Mouse (Mus musculus) liver, embryonic 14.5 days (tissue): ENCODE data around the gene Foxn3. TPM values are rescaled to one million over a fixed set of nuclear protein-coding genes. Genes with fewer than 3 reads are reported as not detected.

Experiments used
- ATAC-seq: fragments of 200-750 bp; cut with Nextera tagmentation; 2 replicates; pipeline ENCODE4 v1.8.0; 2017; ENCODE audit warnings: moderate number of reproducible peaks, mild to moderate bottlenecking, moderate library complexity; ENCODE audit not compliant: insufficient read depth
- DNase-seq, 3 experiments: peaks; one replicate each; pipeline ENCODE4 v3.0.0-alpha.2; 2012 to 2013; ENCODE audit warnings: low read depth in 3 of 3, low spot score in 3 of 3
- H3K27ac ChIP-seq: fragments of 300-500 bp; sonication (generic); 2 replicates; pipeline ENCODE4 v1.5.1; 2014; ENCODE audit warnings: moderate library complexity, mild to moderate bottlenecking, control low read depth, inconsistent platforms
- H3K27me3 ChIP-seq: fragments of 300-500 bp; sonication (generic); 2 replicates; pipeline ENCODE4 v1.6.1; 2014; ENCODE audit warnings: mild to moderate bottlenecking, low read length, moderate library complexity; ENCODE audit not compliant: control insufficient read depth, insufficient read depth
- H3K36me3 ChIP-seq: fragments of 300-500 bp; sonication (generic); replicated peaks from 2 replicates; pipeline ENCODE4 v1.6.1; 2014; ENCODE audit warnings: low read depth; ENCODE audit not compliant: control insufficient read depth, insufficient read depth
- H3K4me1 ChIP-seq, 2 experiments: fragments of 200-500 bp in 1 of 2; fragments of 300-500 bp in 1 of 2; sonication (generic) in 1 of 2; replicated peaks; 2 replicates each; pipeline ENCODE4 v1.6.1; 2012 to 2014; ENCODE audit warnings: antibody characterized with exemption in 1 of 2, inconsistent platforms in 1 of 2, low read length in 1 of 2; ENCODE audit not compliant: control insufficient read depth in 2 of 2, insufficient read depth in 2 of 2
- H3K4me2 ChIP-seq: fragments of 300-500 bp; sonication (generic); 2 replicates; pipeline ENCODE4 v1.6.1; 2014; ENCODE audit warnings: low read depth, mild to moderate bottlenecking, control low read depth, moderate library complexity
- H3K4me3 ChIP-seq, 2 experiments: fragments of 200-500 bp in 1 of 2; fragments of 300-500 bp in 1 of 2; sonication (generic) in 1 of 2; 2 replicates each; pipeline ENCODE4 v1.5.1; 2012 to 2014; ENCODE audit warnings: low read depth in 2 of 2, low read length in 2 of 2, mild to moderate bottlenecking in 2 of 2, control low read depth in 1 of 2, inconsistent platforms in 1 of 2, moderate library complexity in 1 of 2; ENCODE audit not compliant: insufficient read depth in 1 of 2
- H3K9ac ChIP-seq: fragments of 300-500 bp; sonication (generic); replicated peaks from 2 replicates; pipeline ENCODE4 v1.6.1; 2014; ENCODE audit warnings: mild to moderate bottlenecking, control low read depth, moderate library complexity
- H3K9me3 ChIP-seq: fragments of 300-500 bp; sonication (generic); 2 replicates; pipeline ENCODE4 v1.6.1; 2016; ENCODE audit warnings: low read length, mixed read lengths; ENCODE audit not compliant: control insufficient read depth
- CTCF ChIP-seq: IDR thresholded peaks from 2 replicates; pipeline ENCODE4 v1.5.1; 2016; ENCODE audit warnings: antibody characterized with exemption, low read depth, control low read depth
- EP300 ChIP-seq: IDR thresholded peaks from 2 replicates; pipeline ENCODE4 v1.6.1; 2016; ENCODE audit warnings: antibody characterized with exemption, low read depth
- WGBS: fragments of 180-500 bp; shearing (Covaris S2); extraction: QIAGEN DNeasy Blood & Tissue Kit; methylation state at CpG from one replicate; pipeline ENCODE4 v1.1.7; 2014; ENCODE audit not compliant: insufficient replicate concordance; 5-methylcytosine and 5-hydroxymethylcytosine counted together
- polyA plus RNA-seq, 2 experiments: library from polyadenylated mRNA; depleted of rRNA in 1 of 2; stranded (reverse) in 1 of 2; unstranded in 1 of 2; fragments of >200 nt; fragmentation: Nextera tagmentation in 1 of 2; extraction: Ambion mirVana in 1 of 2; gene quantifications; 2 replicates each; pipeline versions ENCODE4 v1.2.1 to v1.2.3; 2012 to 2014

Foxn3 gene
- polyA plus RNA-seq, 2 experiments, result 2.7 to 13.6 TPM

DNA sequence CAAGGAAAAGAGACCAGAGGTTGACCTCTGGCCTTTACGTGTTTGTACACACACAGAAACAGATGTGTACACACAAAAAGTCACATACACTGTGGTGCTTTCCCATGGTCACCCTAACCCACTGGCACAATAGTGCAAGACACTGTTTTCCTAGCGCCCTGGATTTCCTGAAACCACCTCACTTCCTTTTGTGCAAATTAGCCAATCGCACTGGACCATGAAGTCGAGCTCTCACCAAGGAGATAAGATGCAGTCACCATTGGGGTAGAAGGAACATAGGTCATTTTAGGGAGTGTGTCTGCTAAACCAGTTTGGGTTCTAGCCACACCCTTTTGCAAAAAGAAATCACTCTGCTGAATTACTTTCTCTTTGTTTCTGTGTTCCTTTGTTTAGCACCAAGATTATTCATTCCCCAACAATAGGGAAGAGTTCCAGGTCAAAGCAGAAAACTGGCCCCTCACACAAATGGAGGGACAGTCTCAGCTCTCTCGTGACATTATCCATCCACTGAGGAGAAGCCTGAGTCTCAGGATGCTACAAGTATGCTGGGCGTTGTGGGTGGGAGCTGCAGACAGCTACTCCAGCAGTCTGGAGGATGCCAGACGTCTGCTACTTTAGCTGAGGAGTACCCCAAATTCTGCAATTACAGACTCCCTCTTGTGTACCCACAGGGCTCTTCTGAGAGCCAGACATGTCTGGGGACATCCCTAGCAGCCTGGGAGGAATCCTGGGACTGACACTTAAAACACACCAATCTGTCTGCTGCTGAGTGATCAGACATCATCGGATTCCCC lies 202.2 kb downstream of the Foxn3 start:
- H3K9me3 ChIP-seq, result no peaks in the 10 kb centered on the region
- no peak overlapping the region for H3K27ac ChIP-seq
- 57% methylated on average over 8 of the region's 8 CpGs for WGBS
- H3K36me3 ChIP-seq, result no peaks in the 10 kb centered on the region
- DNase-seq, result no peak
- ATAC-seq, result no peak
- H3K4me2 ChIP-seq, result no peak overlapping the region
- peaks cover 0 to 6% of the 10 kb centered on the region in 2 experiments; a peak in 2 of 4 replicates for H3K4me1 ChIP-seq
- H3K4me3 ChIP-seq, result no peak overlapping the region
- no peaks in the 10 kb centered on the region for H3K27me3 ChIP-seq
- no peak overlapping the region for H3K9ac ChIP-seq
- TF ChIP-seq EP300 (no peak), CTCF (no peak)

DNA sequence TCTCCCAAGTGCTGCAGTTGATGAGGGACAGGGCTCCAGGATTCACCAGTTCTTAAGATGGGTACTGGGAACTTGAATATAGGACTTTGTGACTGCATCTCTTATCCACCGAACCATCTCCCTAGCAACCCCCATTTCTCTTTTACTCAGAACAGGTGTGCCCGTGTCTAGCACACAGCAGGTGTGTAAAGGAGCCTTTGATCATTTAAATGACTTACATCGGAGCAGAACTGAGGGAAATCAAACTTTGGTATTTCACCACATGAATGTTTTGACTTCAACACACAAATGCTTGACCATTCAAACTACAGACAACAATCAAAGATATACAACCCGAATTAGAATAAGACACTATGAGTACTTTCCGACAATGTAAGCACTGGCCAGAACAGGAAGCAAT lies 204.7 kb downstream of the Foxn3 start:
- H3K27ac ChIP-seq, result no peak overlapping the region
- ATAC-seq (no peak), DNase-seq (no peak)
- TF ChIP-seq EP300 (no peak), CTCF (no peak)
- H3K4me1 ChIP-seq, result peaks cover 0 to 6% of the 10 kb centered on the region in 2 experiments; a peak in 2 of 4 replicates
- no peak overlapping the region for H3K9ac ChIP-seq
- H3K27me3 ChIP-seq, result no peaks in the 10 kb centered on the region
- WGBS, result 80% methylated on average over 5 of the region's 5 CpGs
- H3K4me2 ChIP-seq, result no peak overlapping the region
- H3K4me3 ChIP-seq, result no peak overlapping the region
- no peaks in the 10 kb centered on the region for H3K9me3 ChIP-seq
- H3K36me3 ChIP-seq, result no peaks in the 10 kb centered on the region

DNA sequence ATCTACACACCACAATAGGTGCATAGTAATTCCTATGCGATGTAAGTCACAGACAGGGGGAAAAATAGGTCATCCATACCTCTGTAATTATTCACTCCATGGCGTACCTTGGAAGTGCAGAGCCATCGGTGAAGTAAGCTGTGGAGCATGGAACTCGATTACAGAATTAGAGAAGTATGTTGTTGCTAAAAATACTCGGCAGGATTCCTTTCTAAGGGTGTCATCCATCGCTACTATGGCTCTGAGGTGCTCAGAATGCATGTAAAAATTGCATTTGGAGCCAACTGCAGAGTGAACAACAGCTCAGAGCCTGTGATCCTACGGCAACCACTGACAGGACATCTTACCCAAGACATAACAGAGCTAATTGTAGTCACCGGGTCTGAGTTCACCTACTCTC lies 206.7 kb downstream of the Foxn3 start:
- ATAC-seq (no peak), DNase-seq (no peak)
- Histone ChIP-seq H3K4me2 (no peak overlapping the region), H3K4me3 (no peak overlapping the region), H3K9ac (no peak overlapping the region), H3K27me3 (no peaks in the 10 kb centered on the region), H3K27ac (no peak overlapping the region), H3K36me3 (no peaks in the 10 kb centered on the region), H3K4me1 (peaks cover 11 to 12% of the 10 kb centered on the region in 2 experiments), H3K9me3 (no peaks in the 10 kb centered on the region)
- TF ChIP-seq CTCF, result no peak
- TF ChIP-seq EP300, result no peak
- WGBS, result 75% methylated on average over 8 of the region's 8 CpGs

DNA sequence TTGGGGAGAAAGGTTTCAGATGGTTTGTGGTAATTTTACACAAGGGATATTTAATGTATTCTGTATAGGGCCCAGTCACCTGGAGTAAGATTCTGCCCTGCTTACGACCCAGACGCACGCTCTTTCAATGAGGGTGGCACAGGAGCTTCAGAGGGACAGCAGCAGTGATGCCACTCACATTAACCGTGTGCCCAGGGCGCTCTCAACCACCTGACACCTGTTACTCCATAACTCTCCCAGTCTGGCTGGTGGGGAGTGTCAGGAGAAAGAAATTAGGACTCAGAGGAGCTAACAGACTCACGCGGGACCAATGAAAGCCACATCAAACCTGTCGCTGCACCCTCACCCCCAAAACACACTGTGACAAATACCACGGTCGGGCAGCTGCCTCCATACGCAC lies 209.7 kb downstream of the Foxn3 start:
- H3K4me2 ChIP-seq, result no peak overlapping the region
- no peak overlapping the region for H3K9ac ChIP-seq
- H3K9me3 ChIP-seq, result no peaks in the 10 kb centered on the region
- DNase-seq (no peak), ATAC-seq (no peak)
- no peak overlapping the region for H3K4me3 ChIP-seq
- 88% methylated on average over 11 of the region's 11 CpGs for WGBS
- no peaks in the 10 kb centered on the region for H3K36me3 ChIP-seq
- no peak overlapping the region for H3K27ac ChIP-seq
- TF ChIP-seq EP300 (no peak), CTCF (no peak)
- peaks cover 28 to 29% of the 10 kb centered on the region in 2 experiments for H3K4me1 ChIP-seq
- H3K27me3 ChIP-seq, result no peaks in the 10 kb centered on the region

DNA sequence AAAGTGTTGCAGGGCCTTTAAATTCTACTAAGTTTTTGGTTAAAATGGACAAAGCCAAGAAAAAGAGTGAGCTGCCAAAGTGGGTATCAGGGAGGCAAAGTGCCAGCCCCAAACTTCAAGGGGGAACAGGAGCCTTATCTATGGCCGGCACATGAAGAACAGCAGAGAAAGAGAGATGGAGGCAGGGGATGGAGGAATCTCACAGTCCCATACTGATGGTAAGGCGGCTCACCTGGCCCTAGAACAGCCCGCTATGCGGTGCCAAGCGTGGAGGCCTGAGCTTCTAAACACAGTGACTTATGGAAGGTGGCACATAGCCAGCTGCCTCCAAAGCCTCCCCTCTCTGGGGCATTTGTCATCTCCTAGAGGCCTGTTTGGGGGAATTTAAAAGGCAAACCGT lies 210.8 kb downstream of the Foxn3 start:
- Histone ChIP-seq H3K27ac (no peak overlapping the region), H3K36me3 (no peaks in the 10 kb centered on the region), H3K27me3 (no peaks in the 10 kb centered on the region), H3K9me3 (no peaks in the 10 kb centered on the region), H3K4me3 (no peak overlapping the region), H3K4me1 (peaks cover 32 to 34% of the 10 kb centered on the region in 2 experiments), H3K4me2 (0 out of 2 replicates have a peak overlapping the region, but pooled peaks have one; percentile 8), H3K9ac (no peak overlapping the region)
- DNase-seq (peak in 1 of 3 experiments; percentile 32), ATAC-seq (peak; percentile 29; the same call in 1 of the 2 replicates)
- WGBS, result 54% methylated on average over 6 of the region's 6 CpGs
- TF ChIP-seq EP300 (peak; percentile 27), CTCF (no peak)
